Mouse (Mus musculus): ENCODE measurements at regions not wholly inside any gene's neighbourhood (a gene's known extent, or its start where the extent isn't known, plus 50 kb on each side); places are given as distances from the start of the nearest gene placed in this dataset.

GRCm38 (mm10) chr4:9218380-9218779 is 979.5 kb upstream of the Car8 start:
- no peak for TF ChIP-seq CTCF (IDR thresholded peaks at IDR 0.05)
- intact Hi-C loops (cut with DNase I): no loop called here
- DNase-seq: no peak
- H3K27ac ChIP-seq: no peak overlapping the region
- H3K4me3 ChIP-seq: no peak overlapping the region

GRCm38 (mm10) chr4:9208606-9209005 is 969.8 kb upstream of the Car8 start:
- Histone ChIP-seq H3K4me3 (no peak overlapping the region), H3K27ac (no peak overlapping the region)
- DNase-seq: no peak
- TF ChIP-seq CTCF (IDR thresholded peaks at IDR 0.05): no peak
- intact Hi-C loops (cut with DNase I): no loop called here

GRCm38 (mm10) chr4:9200012-9200411 is 961.2 kb upstream of the Car8 start:
- no peak for TF ChIP-seq CTCF (IDR thresholded peaks at IDR 0.05)
- H3K4me3 ChIP-seq: no peak overlapping the region
- intact Hi-C loops (cut with DNase I): no loop called here
- H3K27ac ChIP-seq: no peak overlapping the region
- DNase-seq: no peak

- TF ChIP-seq CTCF (IDR thresholded peaks at IDR 0.05): no peak
- Histone ChIP-seq H3K27ac (no peak overlapping the region), H3K4me3 (no peak overlapping the region)
- intact Hi-C loops (cut with DNase I): no loop called here
- no peak for DNase-seq
Measured at GRCm38 (mm10) chr4:9196435-9196834, 957.6 kb upstream of the Car8 start.

DNA sequence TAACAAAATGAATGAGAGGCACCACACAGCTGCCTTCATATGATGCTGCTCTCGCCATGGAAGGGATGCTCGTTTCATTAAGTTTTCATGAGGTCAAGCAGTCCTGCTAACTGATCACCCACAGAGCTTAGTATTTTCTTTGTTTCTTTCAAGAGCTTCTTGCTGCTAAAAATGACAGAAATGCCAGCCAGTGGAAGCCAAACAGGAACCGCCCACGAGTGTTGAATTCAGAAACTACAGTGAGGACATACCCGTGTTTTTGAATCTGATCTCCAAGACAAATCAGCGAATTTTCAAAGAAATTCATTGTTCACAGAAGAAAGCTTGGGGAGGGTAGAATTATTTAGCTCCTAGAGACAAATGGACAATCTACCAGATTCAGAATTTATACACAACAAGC is 954.3 kb upstream of the Car8 start:
- intact Hi-C loops (cut with DNase I): no loop called here
- no peak overlapping the region for H3K4me3 ChIP-seq
- DNase-seq: no peak
- H3K27ac ChIP-seq: no peak overlapping the region
- TF ChIP-seq CTCF (IDR thresholded peaks at IDR 0.05): no peak

DNA sequence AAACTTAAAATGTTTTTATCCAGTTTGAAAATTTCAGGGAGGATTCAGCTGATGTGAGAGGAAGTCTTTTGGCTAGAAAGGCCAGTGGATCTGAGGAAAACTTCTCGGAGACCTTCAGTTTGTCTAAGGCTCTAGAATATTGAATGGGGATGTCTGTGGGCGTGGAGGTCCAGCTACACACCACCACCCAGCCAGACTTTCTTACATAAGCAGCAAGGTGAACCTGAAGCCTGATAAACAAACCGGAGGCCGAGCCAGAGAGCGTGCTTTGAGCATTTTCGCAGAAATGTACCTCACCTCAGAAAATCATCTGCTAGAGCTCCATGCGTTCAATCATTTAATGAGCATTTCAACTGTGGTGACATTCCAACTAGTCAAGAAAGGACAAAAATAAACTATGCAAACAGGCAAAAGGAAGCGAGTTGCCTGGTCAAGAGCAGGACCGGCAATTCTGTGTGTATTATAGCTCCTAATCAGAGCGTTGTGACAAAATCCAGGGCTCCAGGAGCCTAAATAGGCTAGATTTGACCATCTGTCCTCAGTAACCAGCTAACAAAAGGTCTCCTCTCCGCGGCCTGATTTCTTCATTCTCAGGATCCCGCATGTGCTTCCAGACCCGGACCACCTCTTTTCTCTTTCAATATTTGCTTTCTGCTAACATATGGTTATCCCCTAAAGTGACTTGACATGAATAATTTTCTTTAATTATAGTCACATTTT is 946.5 kb upstream of the Car8 start:
- Histone ChIP-seq H3K4me3 (peak overlapping the region; percentile 51; the same call in 1 of the 2 replicates), H3K27ac (no peak overlapping the region)
- intact Hi-C loops (cut with DNase I): no loop called here
- no peak for DNase-seq
- no peak for TF ChIP-seq CTCF (IDR thresholded peaks at IDR 0.05)

DNA sequence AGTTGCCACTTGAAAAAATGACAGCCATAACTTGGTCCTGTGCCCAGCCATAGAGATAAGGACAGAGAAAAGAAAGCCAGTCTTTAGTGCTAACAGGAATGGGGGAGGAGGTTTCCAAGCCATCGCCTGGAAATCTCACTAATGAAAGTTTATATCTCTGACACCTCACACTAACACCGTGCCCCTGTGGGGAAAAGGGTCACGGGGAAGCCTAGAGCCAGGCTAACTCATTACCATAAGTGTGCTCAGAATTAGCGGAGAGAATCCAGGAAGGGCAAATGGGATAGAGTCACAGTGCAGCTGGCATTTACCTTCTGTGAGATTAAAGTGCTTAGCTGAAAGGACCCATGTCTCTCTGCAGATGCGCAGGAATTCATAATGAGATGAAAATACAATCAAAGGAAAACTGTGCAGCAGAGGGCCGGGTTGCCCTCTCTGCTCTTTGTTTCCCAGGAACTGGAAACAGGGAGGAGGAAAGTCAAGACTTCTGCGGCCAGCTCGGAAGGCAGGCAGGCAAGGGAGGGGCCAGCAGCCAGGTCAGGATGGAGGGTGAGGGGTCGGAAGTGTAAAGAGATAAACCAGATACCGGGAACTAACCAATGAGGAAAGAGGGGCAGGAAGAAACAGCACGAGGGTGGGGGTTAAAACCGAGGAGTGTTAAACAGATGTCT is 945.7 kb upstream of the Car8 start:
- DNase-seq: no peak
- intact Hi-C loops (cut with DNase I): no loop called here
- TF ChIP-seq CTCF (IDR thresholded peaks at IDR 0.05): no peak
- Histone ChIP-seq H3K27ac (no peak overlapping the region), H3K4me3 (peak overlapping the region; percentile 51)

DNA sequence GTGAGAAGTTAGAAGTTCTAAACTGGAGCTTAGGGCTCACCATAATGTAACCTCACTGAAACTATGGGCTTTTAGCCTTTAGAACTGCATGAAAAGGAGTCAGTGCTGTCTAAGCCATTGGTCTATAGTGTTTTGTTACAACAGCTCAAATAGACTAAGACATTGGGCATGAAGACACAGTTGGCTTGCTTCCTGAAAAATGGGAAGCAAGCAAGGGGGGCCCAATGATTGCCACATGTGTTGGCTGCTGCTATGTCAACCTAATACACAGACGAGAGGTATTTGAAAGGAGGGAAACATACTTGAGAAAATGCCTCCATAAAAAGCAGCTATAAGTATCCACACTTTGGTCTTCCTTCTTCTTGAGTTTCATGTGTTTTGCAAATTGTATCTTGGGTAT is 935.5 kb upstream of the Car8 start:
- intact Hi-C loops (cut with DNase I): no loop called here
- TF ChIP-seq CTCF (IDR thresholded peaks at IDR 0.05): no peak
- H3K27ac ChIP-seq: no peak overlapping the region
- H3K4me3 ChIP-seq: no peak overlapping the region
- no peak for DNase-seq

DNA sequence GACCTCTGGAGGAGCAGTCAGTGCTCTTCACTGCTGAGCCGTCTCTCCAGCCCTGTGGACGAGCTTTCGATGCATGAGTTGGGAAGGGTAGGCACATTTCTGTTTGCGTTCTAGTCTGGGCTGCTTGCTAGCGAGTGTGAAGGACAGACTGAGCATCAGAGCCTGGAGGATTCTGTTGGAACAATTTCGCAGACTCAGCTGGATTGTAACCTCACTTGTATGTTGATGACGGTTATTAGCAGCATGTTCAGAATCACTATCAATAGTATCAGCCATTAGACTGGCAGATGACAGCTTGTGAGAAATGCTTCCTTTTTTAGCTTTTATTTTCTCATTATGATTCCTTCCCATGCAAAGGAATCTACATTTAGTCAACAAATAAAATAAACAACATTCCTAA is 923.5 kb upstream of the Car8 start:
- intact Hi-C loops (cut with DNase I): no loop called here
- TF ChIP-seq CTCF (IDR thresholded peaks at IDR 0.05): no peak
- H3K27ac ChIP-seq: no peak overlapping the region
- no peak overlapping the region for H3K4me3 ChIP-seq
- DNase-seq: no peak

GRCm38 (mm10) chr4:9161814-9162133 is 922.9 kb upstream of the Car8 start:
- intact Hi-C loops (cut with DNase I): no loop called here
- no peak overlapping the region for H3K4me3 ChIP-seq
- TF ChIP-seq CTCF (IDR thresholded peaks at IDR 0.05): no peak
- H3K27ac ChIP-seq: no peak overlapping the region
- DNase-seq: no peak

- DNase-seq: no peak
- Histone ChIP-seq H3K27ac (no peak overlapping the region), H3K4me3 (no peak overlapping the region)
- intact Hi-C loops (cut with DNase I): no loop called here
- no peak for TF ChIP-seq CTCF (IDR thresholded peaks at IDR 0.05)
Measured at GRCm38 (mm10) chr4:9161068-9161813, 922.4 kb upstream of the Car8 start.

DNA sequence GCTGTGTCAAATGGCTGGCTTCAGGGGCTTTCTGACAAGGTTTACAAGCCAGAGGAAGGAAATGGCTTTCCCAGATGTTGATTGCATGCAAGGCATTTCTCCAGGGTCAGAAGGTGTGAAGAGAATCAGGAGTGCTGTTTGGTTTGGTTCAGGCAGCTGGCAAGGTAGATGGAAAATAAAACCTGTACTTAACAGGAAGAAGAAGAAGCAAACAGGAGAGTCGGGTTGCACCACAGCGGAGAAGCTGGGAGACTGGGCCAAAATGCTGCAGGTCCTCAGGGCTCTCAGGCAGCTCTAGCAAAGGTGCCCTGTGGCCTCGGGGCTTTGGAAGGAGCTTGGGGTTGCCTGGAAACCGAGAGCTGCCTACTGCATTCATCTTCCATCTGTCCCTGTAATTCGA is 908.9 kb upstream of the Car8 start:
- Histone ChIP-seq H3K4me3 (no peak overlapping the region), H3K27ac (no peak overlapping the region)
- TF ChIP-seq CTCF (IDR thresholded peaks at IDR 0.05): no peak
- DNase-seq: no peak
- intact Hi-C loops (cut with DNase I): no loop called here

Data from gastrocnemius, adult 2 months (tissue).